Comparison of ENCODE assay signal across 13 mouse cellular contexts in genomic region chr11:44715776-44716175, GRCm38 (mm10).
DNase-seq lines count a peak whose midpoint lies in the region; TF ChIP-seq lines count a peak whose summit lies in the region.
"Had no signal": no experiment of that assay in that cellular context is flagged by ENCODE, and none has a peak within 500 bp of the region (broad histone marks: within the 10 kb centered on the region; RNA-seq: fewer than 3 reads in every experiment).

No protein-coding gene starts in this region.

- no peak for DNase-seq in heart, adult 2 months
- DNase-seq in heart, postnatal 25 days (ENCODE audit: low spot score), result no peak
- DNase-seq in lung, postnatal 36 days, result peak; percentile 14
- DNase-seq in lung, postnatal 14 days, result no peak
- DNase-seq in heart, postnatal 4 days, result peak; percentile 27
- DNase-seq in layer of hippocampus, postnatal 25 days (ENCODE audit: extremely low spot score in 1 of 2, low spot score in 1 of 2), result no peak
- DNase-seq in urinary bladder, postnatal 10 days (ENCODE audit: low spot score), result no peak
- DNase-seq: liver, postnatal 0 days had no signal

- no peak for TF ChIP-seq CTCF in heart, adult 2 months (IDR thresholded peaks at IDR 0.05)

- no peak overlapping the region for H3K9ac ChIP-seq in heart, adult 2 months (ENCODE audit: low read depth, low read length)
- H3K9ac ChIP-seq: forebrain, embryonic 15.5 days; heart, embryonic 13.5 days; hindbrain, embryonic 13.5 days; intestine, embryonic 15.5 days; limb, embryonic 13.5 days; liver, postnatal 0 days had no signal

- TF ChIP-seq EP300 in heart, adult 2 months (IDR thresholded peaks at IDR 0.05; ENCODE audit: insufficient read depth, low read depth, low read length), result no peak

- H3K4me3 ChIP-seq in heart, adult 2 months, result no peak overlapping the region
- H3K4me3 ChIP-seq: forebrain, embryonic 15.5 days; heart, embryonic 13.5 days; hindbrain, embryonic 13.5 days; intestine, embryonic 15.5 days; limb, embryonic 13.5 days had no signal

- 26% methylated on average over 4 of the region's 4 CpGs for WGBS in heart, adult 2 months

- intact Hi-C loops in heart, adult 2 months (cut with DNase I), result loop anchor here (2.0 kb wide), 1 partner anchor 25 kb away; no protein-coding TSS in a partner anchor
- intact Hi-C loops in heart, postnatal 25 days (cut with DNase I), result no loop called here

- H3K36me3 ChIP-seq in heart, adult 2 months (ENCODE audit: control insufficient read depth, insufficient read depth, low read length), result peaks cover 14% of the 10 kb centered on the region
- H3K36me3 ChIP-seq: forebrain, embryonic 15.5 days; heart, embryonic 13.5 days; hindbrain, embryonic 13.5 days; intestine, embryonic 15.5 days; limb, embryonic 13.5 days had no signal

- H3K79me2 ChIP-seq in heart, adult 2 months (replicated peaks; ENCODE audit: control insufficient read depth, insufficient read depth, low read length), result no peaks in the 10 kb centered on the region

- H3K27ac ChIP-seq in heart, adult 2 months, result peak overlapping the region; percentile 70
- H3K27ac ChIP-seq: forebrain, embryonic 15.5 days; heart, embryonic 13.5 days; hindbrain, embryonic 13.5 days; intestine, embryonic 15.5 days; limb, embryonic 13.5 days had no signal

- no peaks in the 10 kb centered on the region for H3K27me3 ChIP-seq in heart, adult 2 months (ENCODE audit: control insufficient read depth, insufficient read depth, low read length)
- H3K27me3 ChIP-seq: heart, embryonic 13.5 days; hindbrain, embryonic 13.5 days; intestine, embryonic 15.5 days; limb, embryonic 13.5 days had no signal

- peaks cover 11% of the 10 kb centered on the region for H3K4me1 ChIP-seq in heart, adult 2 months (ENCODE audit: control insufficient read depth, insufficient read depth, low read length)
- H3K4me1 ChIP-seq: forebrain, embryonic 15.5 days; intestine, embryonic 15.5 days had no signal

- no peak for TF ChIP-seq POLR2A in heart, adult 2 months (IDR thresholded peaks at IDR 0.05; ENCODE audit: insufficient read depth, low read depth, low read length)

Comparison
In these comparisons a context has a peak if more than half of its experiments do, and no peak if none do; other contexts are left out.
1. DNase-seq: peak in lung, postnatal 36 days (single experiment) and heart, postnatal 4 days (single experiment); none in heart, adult 2 months (0 of 2), heart, postnatal 25 days (single experiment), lung, postnatal 14 days (single experiment), layer of hippocampus, postnatal 25 days (0 of 2) and urinary bladder, postnatal 10 days (single experiment).